Mouse (Mus musculus) retina, postnatal 7 days (tissue): ENCODE measurements around the gene Shank2.

Experiments used
- DNase-seq: peaks from one replicate; pipeline ENCODE4 v3.0.0-alpha.2; 2012; ENCODE audit warnings: low read depth, low spot score

Shank2 gene

DNA sequence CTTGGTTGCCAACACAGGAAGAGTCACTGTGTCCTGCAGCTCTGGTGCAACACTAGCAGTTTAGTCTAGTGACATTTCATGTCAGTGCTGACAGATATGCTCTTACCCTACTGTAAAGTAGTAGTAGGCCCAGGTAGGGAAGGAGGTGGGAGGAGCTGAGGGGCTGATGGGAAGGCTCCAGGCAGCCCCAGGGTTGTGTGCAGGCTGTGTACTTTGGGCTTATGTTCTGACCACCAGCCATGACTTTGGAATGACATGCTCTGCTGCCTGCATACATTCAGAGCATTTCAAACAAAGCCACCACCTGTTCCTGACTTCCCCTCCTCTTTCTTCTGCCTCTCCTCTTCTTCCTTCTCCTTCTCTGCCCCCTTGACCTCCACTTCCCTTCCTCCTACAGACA is 211.0 kb downstream of the Shank2 start:
- DNase-seq = no peak

DNA sequence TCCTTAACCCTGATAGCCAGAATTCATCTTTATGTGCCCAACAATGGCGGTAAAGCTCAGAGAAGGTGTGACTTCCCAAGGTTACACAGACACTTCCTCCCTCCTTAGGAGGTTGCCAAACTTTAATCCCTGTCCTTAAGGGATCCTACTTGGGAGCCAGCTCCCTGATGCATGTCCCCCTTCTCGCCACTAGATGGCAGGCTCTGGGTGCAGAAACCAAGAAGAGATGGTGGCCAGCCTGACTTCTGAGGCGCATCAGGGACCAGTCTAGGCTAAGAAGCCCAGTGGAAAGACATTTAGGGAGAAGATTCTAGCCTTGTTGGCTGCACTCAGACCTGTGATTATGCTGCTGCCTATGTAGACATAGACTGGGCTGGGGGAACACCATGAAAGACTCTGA is 215.5 kb downstream of the Shank2 start:
- DNase-seq = peak; percentile 60

- DNase-seq = no peak
Observed at GRCm38 (mm10) chr7:144228683-144229082, 227.0 kb downstream of the Shank2 start.

- no peak for DNase-seq
Observed at GRCm38 (mm10) chr7:144229421-144229820, 227.7 kb downstream of the Shank2 start.

DNA sequence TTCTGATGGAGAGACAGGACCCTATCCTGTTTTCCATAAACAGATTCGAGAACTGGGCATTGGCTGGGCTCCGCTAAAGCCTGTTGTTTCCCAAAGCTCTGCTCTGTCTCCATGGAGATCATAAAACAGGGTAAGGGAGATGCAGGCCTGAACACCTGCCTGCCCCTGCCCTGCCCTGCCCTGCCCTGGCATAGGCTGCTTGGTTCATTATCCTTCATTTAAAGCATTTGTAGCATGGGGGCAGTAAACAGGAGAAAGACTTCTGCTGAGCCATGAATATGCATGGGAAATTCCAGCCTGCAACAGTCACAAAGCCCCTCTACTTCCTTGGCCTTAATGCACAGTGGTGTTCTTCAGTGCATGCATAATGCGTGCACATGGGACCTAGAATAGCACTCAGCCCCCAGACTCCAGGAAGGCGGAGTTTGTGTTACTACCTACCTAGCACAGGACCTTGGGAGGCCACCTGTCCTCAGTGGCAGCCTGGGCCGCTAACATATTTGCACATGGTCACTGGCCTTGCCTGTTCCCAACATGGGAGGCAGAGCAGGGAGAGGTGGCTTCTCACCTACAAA is 230.5 kb downstream of the Shank2 start:
- no peak for DNase-seq

- DNase-seq = no peak
Observed at GRCm38 (mm10) chr7:144233479-144233878, 231.8 kb downstream of the Shank2 start.

- DNase-seq = no peak
Observed at GRCm38 (mm10) chr7:144234783-144235182, 233.1 kb downstream of the Shank2 start.

- no peak for DNase-seq
Observed at GRCm38 (mm10) chr7:144235523-144235922, 233.8 kb downstream of the Shank2 start.

DNA sequence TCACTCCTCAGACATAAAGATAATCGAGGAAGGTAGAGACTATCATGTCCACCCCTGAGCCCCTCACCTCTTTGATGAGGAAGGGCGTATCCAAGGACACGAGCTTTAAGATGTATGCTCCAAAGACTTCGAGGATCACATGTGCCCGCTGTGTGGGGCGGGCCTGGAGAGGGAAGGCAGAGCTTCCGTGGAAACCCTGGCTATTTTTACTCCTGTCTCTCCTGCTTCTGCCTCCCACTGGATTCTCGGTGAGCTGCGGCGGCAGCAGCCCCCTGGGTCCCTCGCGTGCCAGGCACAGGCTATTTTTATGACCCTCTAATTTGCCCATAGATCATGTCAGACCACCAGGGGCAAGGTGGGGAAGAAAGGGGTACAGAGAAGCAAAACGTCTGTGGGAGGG is 235.1 kb downstream of the Shank2 start:
- DNase-seq = no peak

DNA sequence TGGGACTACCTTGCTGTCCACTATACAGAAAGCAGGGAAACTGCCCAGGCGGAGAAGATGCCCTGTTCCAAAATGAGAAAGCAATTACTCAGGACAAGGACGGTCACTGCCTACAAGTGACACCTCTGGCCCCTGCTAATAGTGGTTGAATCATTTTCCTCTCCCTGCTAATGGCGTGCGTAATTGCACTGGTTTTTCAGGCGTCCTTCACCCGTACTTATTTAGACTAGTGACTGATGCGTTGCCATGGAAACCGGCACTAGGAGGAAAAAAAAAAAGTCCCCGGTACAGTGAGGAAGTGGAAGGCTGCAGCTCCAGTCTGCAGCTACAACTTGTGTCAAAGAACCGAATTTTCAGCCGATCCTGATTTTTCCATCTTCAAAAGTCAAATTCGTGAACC is 236.7 kb downstream of the Shank2 start:
- no peak for DNase-seq

- no peak for DNase-seq
Observed at GRCm38 (mm10) chr7:144238992-144239391, 237.3 kb downstream of the Shank2 start.

DNA sequence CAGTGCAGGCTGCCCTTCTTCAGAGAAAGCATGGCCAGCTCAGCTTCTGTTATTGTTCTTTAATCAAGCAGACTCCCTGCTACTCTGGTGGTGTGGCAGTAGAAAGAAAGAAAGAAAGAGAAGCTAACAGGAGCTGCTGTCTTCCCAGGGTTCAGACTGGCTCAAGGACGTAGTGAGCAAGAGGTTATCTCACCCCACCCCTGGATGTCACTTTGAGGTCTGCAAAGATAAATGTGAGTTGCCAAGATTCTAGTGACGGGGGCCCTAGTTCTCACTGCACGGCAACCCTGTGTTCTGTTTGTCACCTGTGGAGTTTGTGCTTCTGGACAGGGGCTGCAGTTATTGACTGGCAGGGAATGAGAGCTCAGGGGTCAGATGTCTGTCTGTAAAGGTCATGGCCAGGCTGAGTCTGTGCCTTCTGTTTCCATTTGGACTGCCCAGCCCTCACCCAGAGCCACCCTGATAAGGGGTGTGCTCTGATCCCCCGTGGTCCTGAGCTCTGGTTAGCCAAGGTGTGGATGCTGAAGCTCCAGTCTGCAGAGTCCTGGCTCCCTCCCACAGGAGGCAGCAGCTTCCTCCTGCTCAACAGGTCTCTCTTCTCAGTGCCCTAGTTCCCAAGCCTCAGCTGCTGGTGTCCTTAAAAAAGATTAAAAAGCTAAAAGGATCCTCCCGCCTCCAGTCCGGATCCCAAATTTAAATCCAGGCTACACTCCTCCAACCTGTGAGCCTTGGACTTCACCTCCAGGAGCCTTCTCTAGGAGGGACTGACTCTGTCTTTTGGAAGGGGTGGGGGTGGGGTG is 238.0 kb downstream of the Shank2 start:
- DNase-seq = no peak

- no peak for DNase-seq
Observed at GRCm38 (mm10) chr7:144240736-144241343, 239.1 kb downstream of the Shank2 start.

DNA sequence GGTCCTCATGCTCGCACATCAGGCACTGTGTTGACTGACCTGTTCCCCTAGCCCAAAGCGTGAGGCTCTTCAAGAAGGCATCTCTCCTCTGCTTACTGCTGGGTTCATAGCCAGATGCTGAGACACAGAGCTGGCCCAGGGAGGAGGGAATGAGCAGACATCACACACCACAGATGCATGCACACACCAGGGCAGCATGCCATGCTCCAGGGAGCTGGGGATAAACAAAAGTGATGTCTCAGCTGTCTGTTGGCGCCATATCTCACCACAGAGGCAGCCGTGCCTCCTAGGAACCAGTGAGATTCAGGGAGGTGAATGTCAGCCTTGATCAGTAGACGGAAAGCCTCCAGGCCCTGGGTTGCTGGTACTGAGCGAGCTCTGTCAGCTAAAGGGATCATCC is 242.5 kb downstream of the Shank2 start:
- DNase-seq = no peak

DNA sequence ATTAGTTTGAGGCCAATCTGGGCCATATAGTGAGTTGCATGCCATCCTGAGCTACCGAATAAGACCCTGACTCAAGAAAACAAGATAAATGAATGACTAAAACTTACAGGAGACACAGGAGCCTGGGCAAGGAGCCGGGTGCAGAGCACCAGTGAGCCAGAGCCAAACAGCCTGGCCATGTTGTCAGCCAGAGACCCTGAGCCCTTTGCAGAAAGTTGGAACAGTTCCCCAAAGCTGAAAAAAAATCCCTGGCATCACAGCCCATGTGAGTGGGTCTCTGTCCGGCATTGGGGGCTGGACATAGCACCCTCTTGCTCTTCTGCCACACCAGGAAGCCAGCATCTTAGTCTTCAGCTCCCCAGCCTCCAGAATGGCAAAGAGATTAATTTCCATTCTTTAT is 244.5 kb downstream of the Shank2 start:
- no peak for DNase-seq

DNA sequence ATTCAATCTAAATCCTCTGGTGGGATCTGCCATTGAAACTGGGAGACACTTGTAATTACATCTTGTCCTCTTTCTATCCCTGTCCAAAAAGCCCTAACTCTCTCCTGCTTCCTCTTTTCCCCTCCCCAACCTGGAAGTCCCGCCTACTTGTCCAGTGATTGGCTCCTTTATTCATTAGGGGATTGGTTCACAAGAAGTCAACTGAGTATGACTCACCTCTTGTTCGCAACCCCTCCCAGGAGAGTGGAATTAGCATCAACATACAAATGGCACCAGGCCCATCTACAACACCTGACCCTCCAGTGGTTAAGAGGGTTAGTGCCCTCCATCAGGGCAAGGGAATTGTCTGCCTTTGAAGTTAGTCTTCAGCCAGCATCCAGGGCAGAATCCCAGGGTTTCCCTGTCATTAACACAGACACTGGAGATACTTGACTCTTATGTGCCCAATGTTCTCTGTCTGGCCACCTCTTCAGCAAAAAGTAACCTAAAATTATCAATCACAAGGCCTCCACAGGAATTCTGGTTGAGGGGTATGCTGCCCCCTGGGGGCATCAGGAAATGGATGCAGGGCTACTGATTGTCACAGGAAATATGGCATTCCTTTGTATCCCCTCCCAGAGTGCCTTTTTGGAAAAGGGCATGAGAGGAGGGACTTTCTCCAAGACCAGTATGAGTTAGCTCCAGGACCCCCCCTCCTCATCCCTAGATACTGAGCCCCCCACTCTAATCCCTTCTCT is 247.1 kb downstream of the Shank2 start:
- DNase-seq = no peak

DNA sequence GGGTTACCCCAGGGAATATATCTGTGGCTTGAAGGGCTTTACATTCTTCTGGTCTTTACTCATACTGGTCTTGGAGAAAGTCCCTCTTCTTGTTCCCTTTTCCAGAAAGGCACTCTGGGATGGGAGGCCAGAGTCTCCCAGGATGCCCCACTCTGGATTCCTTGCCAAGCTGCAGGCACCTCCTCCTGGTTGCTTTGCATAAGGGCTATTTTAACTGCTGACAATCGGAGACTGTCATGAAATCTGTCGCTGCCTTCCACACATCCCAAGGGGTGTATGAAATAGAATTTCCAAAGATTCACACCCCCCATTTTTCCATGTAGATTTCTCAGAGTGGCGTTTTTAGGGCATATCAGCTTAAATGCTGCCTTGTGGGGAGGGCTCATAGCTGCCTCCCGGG is 249.1 kb downstream of the Shank2 start:
- no peak for DNase-seq

GRCm38 (mm10) chr7:144251250-144251649 is 249.5 kb downstream of the Shank2 start:
- DNase-seq = no peak

GRCm38 (mm10) chr7:144254674-144255246 is 253.0 kb downstream of the Shank2 start:
- DNase-seq = no peak

DNA sequence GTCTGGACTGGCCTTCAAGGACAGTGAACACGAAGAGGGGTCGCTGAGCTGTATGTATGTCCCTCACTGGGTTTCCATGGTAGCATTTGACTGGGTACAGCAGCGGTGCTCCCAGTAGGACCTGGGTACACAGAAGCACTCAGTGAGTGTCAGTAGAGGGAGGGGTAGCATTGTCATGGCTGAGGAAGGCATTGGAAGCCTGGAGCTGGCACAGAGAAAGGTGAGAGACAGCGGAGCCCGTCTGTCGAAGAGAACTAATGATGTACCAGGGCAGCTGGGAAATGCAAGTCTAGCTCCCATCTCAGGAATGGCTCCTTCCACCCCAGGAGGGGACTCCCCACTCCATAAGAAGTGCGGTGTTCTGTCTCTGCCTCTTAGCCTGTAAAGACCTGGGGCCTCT is 256.1 kb downstream of the Shank2 start:
- DNase-seq = no peak

- no peak for DNase-seq
Observed at GRCm38 (mm10) chr7:144258332-144258731, 256.6 kb downstream of the Shank2 start.

DNA sequence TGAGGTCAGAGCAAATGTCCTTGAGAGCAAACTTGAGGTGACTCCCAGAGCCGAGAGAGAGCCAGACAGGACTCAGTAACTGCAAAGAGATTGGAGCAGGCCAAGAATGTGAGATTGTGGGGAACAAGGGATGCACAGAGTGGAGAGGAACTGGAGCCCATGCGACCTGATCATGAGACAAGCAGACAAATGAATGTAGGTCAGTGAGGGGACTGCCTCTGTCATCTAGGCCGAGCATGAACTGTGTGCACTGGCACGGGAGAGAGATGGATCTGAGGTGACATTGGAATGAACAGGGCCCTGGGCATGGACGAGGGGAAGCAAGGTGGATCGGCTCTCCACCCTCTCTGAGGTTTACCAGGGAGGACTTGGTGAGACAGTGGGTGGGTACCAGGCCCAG is 260.9 kb downstream of the Shank2 start:
- no peak for DNase-seq
